Mouse (Mus musculus) granulocyte monocyte progenitor cell, adult 5-6 weeks (primary cell): Measurements from ENCODE around the gene Slc25a30. TPM values are rescaled to one million over a fixed set of nuclear protein-coding genes. Genes with fewer than 3 reads are reported as not detected.
"Not testable (repeated sequence)": the region's sequence is repeated elsewhere in the genome, so short reads cannot be mapped to it uniquely, and the experiment has no call there.

Source experiments
- ATAC-seq: replicated peaks from 2 replicates; pipeline ENCODE4 v1.8.0; 2016; ENCODE audit warnings: mild to moderate bottlenecking, moderate TSS enrichment, inconsistent platforms; ENCODE audit not compliant: poor library complexity, severe bottlenecking
- total RNA-seq, 2 experiments: library from RNA; stranded (forward) in 1 of 2; stranded (reverse) in 1 of 2; fragments of 200-712, 200-1000 nt in 1 of 2; fragments of >200 nt in 1 of 2; fragmentation: Nextera tagmentation in 1 of 2; gene quantifications; 2 replicates each; pipeline ENCODE4 v1.2.3; 2014 to 2017

The Slc25a30 gene
- total RNA-seq, 2 experiments from 2014 or later: 15.4 to 16.0 TPM

- ATAC-seq: no peak
Observed at GRCm38 (mm10) chr14:75794324-75794723, 7.5 kb upstream of the Slc25a30 start.

DNA sequence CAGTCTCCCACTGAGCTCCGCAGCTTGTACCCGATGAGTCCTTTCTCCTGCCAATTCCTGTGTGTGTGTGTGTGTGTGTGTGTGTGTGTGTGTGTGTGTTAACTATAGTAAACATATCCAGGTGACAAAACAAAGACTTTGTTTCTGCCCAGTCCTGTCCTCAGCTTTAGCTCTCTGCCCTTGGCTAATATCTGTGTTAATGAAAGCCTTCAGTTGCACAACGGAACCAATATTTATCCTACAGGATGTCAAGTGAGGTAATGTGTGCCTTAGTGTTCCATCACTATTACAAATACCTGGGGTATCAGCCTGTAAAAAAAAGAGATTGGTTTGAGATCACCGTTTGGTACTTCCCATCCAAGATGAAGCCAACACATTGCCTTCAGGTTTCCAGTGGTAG is 6.3 kb upstream of the Slc25a30 start:
- no peak for ATAC-seq

- no peak for ATAC-seq
Observed at GRCm38 (mm10) chr14:75791372-75791771, 4.5 kb upstream of the Slc25a30 start.

DNA sequence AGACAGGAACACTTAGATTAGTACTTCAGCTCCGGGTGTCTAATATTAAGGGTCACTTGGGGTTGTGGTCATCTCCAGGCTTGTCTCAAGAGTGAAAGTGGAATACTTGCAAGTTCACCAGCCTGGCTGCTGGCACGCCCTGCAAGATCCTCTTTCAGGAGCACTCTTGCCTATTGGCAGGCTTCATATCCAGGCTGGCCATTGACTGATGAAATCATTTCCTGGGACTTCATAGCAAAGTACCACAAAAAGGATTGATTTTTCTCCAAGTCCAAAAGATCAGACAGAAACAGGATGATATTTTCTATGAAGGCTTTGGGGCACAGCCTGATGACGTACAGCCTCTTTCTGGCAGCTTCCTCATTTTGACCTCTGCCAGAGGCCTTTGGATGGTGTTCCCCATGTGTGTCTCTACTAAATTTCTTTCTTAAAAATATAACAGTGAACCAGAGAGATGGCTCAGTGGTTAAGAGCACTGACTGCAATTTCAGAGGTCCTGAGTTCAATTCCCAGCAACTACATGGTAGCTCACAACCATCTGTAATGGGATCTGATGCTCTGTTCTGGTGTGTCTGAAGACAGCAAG is 3.7 kb upstream of the Slc25a30 start:
- ATAC-seq: peak; percentile 15; the same call in 1 of the 2 replicates

DNA sequence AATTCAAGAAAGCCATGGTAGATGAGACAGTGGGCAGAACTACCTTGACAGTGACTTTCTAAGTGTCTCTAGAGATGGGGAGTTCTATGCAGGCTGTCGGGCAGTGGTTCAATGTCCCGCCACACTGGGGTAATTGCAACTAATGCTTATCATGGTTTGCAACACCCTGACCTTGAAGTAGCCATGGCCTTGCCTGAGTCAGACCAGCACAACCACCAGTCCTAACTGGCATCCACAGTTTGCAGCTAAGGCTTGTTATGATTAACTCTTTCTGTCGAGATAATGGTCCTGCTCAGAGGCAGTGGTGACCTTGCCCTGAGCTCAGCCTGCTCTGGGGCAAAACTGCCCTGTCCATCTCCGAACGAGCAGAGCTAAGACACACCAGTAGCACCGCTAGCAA is 2.5 kb upstream of the Slc25a30 start:
- no peak for ATAC-seq

DNA sequence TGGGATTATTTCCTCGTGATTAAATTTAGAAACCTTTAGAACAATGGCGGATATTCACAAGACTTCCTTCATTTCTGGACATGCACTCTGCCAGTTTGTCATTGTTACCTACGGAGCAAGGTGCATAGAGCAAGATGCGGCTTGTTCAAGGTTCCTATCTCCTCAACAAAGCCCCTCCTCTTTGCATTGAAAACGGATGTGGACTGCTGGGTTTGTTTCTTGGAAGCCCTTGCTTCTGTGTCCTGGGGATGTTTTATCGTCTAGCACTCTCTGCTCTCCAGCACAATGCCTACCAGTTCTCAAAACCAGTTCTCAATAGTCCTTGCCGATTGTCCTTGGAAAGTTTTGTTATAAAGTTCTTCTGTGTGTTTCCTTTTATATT is 948 bp upstream of the Slc25a30 start:
- ATAC-seq: no peak

DNA sequence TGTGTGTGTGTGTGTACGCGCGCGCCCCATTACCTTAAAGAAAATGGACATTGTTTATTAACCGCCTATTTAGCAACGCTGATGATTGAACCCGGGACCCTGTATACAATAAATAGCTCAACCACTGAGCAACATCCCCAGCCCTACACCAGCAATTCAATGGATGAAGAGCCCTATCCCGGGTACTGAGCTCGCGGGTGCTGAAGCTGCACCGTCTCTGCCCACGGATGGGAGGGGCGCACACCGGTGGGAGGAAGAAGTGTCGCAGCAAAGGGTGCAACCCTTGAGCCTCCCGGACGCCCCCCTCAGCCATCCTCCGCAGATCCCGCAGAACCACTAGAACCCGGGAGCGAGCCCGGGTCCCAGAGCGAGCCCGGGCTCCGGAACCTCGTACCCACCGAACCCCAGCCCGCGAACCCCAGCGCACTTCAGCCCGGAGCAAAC is 391 bp downstream of the Slc25a30 start:
- peak; percentile 47 for ATAC-seq

- no peak for ATAC-seq
Observed at GRCm38 (mm10) chr14:75779913-75780312, 6.9 kb downstream of the Slc25a30 start.

DNA sequence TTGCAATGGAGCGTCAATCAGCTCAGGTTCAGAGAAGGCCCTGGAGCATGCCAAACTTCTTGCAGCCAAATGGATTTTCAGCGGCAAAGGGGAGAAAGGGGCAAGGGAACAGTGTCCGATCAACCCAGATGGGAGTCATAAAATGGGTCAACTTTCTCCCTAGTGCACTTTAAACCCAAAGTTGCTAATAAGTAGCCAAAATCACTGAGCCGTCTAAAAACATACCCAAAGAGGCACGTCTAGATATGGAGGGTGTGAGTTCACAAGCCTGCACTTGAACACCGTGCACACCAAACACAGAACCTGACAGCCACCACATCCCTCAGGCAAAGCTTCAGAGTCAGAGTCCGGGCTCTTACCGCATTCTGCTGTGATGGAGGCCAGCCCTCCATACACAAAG is 10.2 kb downstream of the Slc25a30 start:
- ATAC-seq: no peak

DNA sequence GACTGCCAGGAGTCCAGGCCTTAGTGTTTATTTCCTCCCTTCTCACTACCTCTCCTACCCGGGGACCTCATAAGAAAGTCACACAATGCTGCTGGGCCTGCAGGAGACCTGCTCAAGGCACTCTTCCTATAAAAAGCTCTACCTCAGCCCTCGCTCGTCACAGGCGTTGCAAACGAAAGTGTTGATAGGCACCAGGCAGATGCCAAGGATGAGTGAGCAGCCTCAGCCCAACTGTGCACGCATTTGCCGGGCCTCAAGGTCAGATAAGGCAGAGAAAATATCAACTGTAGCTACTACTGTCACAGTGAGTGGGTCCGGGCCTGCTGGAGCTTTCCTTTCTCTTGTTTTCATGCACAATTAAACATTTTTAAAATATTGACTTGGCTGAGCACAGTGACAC is 13.4 kb downstream of the Slc25a30 start:
- ATAC-seq: no peak

DNA sequence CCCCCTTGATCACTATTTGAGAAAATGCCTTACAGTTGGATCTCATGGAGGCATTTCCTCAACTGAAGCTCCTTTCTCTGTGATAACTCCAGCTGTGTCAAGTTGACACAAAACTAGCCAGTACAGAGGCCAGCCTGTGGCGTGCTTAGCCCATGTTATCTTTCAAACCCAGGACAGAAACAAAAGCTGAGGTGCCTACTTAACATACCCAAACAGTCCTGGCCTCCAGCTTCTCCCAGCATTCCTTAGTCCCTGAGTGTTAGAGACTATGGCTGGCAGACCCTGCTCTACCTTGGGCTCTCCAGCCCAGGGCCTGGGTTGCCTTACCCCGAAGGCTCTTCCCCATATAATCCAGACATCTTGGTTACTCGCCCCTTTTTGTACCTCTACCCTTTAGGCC is 14.4 kb downstream of the Slc25a30 start:
- not testable (repeated sequence) for ATAC-seq

DNA sequence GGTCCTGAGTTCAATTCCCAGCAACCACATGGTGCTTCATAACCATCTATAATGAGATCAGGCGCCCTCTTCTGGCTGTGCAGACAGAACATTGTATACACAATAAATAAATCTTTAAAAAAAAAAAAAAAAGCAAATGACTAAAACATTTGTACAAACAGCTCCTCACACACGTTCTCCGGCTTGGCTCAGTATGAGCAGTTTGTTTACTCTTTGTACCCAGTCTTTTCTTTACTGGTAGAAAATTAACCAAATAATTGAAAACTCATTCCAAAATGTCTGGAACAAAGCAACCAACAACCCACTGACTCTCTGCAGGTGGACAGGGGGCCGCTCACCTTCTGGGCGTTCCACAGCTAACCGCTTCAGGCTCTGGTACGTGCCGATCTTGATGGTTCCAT is 15.7 kb downstream of the Slc25a30 start:
- no peak for ATAC-seq

DNA sequence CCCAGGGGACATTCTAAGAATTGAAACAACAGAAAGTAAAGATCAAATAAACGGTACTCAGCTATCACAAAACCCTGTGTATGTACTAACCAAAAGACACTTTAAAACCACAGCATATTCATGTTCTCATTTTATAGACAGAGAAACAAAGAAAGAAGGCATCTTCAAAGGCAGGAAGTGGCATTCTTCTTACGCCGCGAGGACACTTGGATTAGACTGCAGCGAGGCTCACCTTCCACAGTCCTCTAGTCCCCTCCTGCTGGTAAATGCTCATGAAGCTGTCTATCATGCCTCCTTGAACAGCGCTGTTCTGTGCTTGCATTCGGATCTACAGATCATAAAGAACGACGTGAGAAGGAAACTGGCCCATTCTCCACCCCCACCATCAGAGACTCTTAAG is 17.5 kb downstream of the Slc25a30 start:
- no peak for ATAC-seq

DNA sequence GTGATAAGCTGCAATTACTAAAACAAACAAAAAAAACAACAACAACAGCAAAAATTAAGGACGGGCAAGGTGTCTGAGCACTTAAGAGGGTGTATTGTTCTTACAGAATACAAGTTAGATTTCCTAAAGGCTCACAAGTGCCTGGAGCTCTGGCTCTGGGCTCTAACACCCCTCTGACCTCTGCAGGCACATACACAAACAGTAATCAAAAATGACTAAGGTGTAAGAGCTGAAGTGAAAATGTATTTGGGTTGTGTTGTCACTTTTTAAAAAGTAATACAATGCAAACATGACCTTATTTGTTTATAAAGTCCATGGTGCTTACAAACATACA is 18.6 kb downstream of the Slc25a30 start:
- ATAC-seq: no peak

DNA sequence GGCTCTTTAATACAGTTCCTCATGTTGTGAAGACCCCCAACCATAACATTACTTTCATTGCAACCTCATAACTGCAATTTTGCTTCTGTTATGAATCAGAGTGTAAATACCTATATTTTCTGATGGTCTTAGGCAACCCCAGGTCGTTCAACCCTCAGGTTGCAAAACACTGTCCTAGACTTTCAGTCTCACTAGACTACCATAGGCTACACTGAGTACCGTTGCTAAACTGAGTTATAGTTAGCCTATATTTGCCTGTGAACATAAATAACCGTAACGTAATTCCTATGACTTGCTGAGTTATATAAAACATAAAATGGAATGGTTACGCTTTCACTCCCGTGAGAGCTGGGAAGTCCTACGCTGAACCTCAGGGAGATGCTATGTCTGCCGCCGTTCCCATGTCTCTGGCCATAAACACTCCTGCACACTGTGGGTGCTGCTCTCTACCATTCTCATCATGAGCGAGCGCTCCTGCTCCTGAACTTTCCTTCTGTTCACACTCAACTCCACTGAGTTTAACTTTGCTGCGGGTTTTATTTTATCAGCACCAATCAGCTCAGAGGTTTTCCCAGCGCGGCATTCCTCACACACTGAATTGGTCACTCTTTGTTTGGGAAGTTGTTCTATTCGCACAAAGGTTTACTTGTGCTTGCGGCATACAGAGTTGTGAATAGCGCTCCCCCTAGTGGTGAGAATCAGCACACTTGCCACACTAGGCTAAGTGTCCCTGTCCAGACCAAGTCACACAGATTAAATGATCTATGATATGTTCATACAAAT is 19.2 kb downstream of the Slc25a30 start:
- ATAC-seq: peak; percentile 72

DNA sequence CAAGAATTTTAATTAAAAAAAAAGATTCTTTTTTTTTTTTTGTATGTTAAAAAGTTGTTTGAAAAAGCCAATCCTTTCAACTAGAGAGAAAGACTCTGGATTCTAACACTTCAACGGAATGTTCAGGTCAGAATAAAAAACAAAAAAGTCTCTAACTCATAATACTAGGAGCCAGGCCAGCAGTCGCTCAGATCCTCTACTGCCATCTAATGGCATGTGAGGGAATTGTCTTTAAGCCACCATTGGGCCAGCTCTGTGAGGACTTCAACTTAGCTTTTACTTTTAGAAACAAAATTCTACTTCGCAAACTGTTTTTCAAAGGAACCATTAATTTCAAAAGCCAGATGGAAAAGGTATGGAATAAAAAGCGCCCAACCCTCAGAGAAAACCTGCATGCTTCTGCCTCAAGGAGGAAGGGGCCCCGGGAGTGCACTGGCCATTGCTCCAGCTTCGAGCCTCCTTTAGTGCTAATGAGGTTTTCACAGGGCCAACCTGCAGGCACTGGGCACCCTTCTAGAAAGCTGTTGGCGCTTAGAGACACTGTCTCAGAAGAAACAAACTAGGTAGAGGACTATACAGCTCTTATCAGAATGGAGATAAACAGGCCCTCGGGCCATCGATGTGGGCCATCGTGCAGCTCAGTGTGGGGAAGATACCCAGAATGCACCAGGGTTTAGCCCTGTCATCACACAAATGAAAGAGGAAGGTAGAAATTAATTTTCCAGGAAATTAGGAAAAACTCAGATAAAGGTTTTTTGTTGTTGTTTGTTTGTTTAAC is 25.6 kb downstream of the Slc25a30 start:
- ATAC-seq: peak; percentile 87

DNA sequence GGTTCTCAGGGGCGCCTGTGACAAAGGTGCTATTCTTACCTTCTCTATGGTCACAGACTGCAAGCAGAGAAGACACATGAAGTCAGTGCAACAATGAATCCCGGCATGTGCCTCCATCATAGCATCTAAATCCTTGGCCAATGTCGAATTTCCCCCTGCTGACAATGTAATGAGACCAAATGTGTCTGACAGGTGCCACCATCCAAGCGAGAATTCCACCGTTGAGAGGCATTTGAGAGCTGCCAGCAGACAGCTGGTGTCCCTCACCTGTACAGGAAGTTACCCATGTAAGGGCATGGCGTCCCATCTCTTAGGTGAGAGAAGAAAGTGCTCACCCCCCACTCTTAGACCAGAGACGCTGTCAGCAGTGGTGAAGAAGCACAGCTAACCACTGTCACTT is 28.4 kb downstream of the Slc25a30 start:
- ATAC-seq: no peak

GRCm38 (mm10) chr14:75757821-75758220 is 29.0 kb downstream of the Slc25a30 start:
- ATAC-seq: no peak

DNA sequence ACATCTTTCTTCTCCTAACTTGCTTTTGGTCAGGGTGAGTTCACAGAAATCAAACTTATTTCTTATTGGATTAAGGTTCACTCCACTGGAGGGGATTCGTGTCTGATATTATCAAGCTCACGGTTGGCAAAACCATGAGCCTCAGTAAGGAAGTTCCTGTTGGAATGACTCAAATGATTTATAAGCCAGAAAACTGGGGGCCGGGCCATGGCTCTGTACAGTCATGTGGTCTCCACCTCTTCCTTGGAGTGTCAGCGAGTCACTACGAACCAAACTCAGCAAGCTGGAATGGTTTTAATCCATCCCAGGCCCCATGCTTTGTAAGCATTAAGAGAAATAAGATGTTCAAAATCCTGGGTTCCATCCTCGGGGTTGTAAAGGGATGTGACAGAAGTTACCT is 29.9 kb downstream of the Slc25a30 start:
- no peak for ATAC-seq

DNA sequence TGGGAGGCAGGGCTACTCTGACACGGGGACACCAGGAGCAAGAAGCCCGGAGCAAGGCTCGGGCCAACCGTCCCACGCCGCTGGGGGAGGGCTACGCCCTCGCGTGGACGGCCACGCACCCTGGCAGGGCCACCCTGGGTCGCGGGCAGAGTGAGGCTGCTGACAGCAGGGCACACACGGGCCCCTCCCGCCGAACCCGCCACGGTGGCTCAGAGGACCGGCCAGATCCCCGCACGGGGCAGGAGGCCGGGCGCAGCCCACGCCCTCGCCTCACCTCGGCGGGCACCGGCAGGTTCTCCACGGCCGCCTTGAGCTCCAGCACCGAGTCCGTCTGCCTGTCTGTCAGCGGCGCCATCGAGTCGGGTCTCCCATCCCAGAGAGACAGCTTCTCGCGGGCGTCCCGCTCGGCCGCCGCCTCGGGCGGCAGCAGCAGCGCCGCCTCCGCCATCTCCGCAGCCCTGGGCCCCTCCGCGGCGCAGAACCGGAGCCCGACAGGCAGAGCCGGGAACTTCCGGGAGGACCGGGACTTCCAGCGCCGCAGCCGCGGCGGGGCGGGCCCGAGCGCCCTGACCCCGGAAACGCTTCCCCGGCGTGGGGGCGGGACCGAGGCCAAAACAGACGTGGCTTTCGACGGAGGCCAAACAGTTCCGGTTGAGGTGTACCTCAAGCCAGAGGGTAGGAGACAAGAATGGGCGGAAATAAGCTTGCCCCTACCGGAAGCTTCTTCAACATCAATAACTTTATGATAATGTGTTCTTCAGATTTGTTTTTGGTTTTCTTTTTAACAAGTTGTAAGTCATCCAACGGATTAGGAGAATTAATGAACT is 32.6 kb downstream of the Slc25a30 start, which contains the start of gene Cog3:
TSS of gene Cog3 (minus strand) at position 527 of the 827 bp plus-strand sequence.
- peak; percentile 93 for ATAC-seq
